Mouse (Mus musculus) spleen, adult 2 months (tissue): ENCODE measurements at regions not wholly inside any gene's neighbourhood (a gene's known extent, or its start where the extent isn't known, plus 50 kb on each side); places are given as distances from the start of the nearest gene placed in this dataset.

Experiments
- CTCF ChIP-seq: fragments of 200-500 bp; IDR thresholded peaks from 2 replicates; pipeline ENCODE4 v1.5.1; 2011; ENCODE audit warnings: mild to moderate bottlenecking, inconsistent platforms; ENCODE audit not compliant: insufficient read depth, insufficient read length, insufficient replicate concordance; ENCODE audit errors: extremely low read depth
- POLR2A ChIP-seq: fragments of 200-500 bp; IDR thresholded peaks from 2 replicates; pipeline ENCODE4 v1.6.1; 2011; ENCODE audit warnings: low read depth, low read length, inconsistent platforms

DNA sequence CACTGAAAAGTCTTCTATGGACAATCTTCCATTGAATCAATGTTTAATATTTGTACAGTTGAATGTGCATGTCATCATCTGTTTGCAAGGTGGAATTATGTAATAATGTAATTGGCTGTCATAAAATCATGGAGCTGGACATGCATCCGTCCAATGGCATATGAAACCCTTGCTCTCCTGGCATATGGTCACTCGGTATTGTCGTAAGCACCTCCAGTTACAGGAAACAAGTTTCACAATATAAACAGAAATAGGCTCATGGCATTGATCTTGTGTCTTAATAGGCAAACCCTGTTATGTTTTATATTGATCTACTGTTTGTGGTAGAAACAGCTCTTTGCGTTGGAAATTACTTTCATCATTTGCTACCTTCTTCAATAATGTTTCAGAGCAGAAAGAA is 50.2 kb upstream of the Egfr start:
- no peak for TF ChIP-seq POLR2A
- TF ChIP-seq CTCF = no peak
